Mouse (Mus musculus): Measurements from ENCODE around the gene Lmna. TPM values are rescaled to one million over a fixed set of nuclear protein-coding genes. Genes with fewer than 3 reads are reported as not detected.

The Lmna gene
- total RNA-seq, 2 experiments from 2014 or later: 125 to 161 TPM

DNA sequence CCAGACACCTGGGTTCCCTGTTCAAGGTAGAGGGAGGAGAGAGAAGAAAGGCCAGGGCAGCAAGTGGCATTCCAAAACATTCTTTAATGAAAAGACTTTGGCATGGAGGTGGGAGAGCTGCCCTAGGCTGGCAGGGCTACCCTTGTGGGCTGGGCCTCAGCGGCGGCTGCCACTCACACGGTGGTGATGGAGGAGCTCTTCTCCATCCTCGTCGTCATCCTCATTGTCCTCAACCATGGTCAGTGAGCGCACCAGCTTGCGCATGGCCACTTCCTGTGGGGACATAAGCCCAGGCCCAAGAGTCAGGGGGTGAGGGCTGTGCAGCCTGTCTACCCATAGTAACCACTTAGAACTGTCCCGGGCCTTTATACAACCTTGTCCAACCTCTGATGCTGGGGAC is 26.6 kb downstream of the Lmna start:
- no peak for DNase-seq
- intact Hi-C loops (cut with DNase I; ENCODE audit: low total_unique reads): no loop called here

DNA sequence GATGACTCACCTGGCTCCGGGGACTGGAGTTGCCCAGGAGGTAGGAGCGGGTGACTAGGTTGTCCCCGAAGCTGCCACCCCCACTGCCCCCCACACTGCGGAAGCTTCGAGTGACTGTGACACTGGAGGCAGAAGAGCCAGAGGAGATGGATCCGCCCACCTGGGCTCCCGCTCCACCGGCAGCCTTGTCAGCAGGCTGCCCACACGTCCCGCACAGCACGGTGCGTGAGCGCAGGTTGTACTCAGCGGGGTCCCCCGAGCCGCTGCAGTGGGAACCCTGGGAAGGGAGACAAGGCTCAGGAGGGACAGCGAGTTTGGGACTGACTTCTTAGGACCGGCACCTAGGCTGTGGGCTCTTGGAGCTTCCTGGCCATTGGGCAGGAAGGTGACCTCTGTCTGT is 27.4 kb downstream of the Lmna start:
- no peak for DNase-seq
- intact Hi-C loops (cut with DNase I; ENCODE audit: low total_unique reads): no loop called here

DNA sequence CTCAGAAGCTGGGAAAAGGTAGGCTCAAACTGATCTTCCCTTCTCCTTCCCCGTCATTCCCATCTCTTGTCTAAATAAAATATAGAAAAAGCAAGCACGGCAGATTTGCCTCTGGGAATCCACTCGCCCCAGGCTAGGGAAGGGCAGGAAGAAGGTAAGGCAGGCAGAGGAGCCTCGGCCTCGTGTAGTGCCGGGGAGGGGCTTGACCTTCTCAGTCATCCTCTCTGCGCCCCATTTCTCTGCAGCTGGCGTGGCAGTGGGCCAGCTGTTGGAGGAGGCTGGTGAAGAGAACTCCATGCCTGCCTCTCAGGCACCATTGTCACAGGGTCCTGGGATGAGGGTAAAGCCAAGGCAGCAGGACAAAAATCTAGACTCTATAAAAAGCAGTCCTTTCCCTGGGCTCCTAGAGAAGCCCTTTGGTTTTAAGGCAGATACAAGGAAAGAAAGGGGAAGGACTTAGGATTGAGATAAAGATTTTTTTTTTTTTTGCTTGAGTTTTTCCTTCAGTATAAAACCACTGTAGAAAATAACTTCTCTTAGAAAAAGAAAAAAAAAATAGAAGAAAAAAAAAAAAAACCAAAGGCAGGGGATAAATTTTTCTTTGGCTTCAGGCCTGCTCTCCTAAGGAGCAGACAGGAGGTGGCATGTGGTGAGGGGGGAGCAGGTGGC is 28.2 kb downstream of the Lmna start:
- intact Hi-C loops (cut with DNase I; ENCODE audit: low total_unique reads): no loop called here
- no peak for DNase-seq

DNA sequence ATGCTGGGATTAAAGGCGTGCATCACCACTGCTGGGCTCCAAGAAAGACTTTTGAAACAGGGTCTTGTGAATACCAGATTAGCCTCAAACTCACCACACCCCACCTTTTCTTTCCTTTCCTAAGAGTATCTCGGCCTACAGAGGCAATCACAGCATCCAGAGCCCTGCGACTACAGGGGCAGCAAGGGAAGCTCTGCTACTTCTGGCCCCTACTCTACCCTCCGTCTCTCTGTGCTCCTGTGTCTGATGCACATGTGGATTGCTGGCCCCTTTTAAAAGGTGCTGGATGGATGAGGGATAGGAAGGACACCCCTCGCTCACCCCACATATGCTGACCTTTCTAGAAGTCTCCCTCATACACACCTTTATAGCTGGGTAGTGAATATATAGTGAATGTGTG is 29.1 kb downstream of the Lmna start:
- intact Hi-C loops (cut with DNase I; ENCODE audit: low total_unique reads): no loop called here
- no peak for DNase-seq

DNA sequence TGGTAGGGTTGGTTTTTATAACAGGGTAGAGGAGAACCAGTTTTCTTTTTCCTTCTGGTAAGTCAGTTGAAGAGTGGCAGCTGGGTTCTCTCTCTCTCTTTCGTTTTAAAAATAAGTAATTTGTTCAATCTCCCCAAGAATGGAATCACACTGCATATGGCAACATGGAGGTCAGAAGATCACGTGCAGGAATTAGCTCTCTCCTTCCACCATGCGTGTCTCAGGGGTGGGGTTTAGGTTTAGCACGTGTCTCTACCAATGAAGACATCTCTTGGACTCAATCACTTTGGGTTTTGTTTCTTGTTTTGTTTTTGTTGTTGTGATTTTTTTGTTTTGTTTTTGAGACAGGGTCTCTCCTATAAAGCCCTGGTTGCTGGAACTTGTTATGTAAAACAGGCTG is 29.9 kb downstream of the Lmna start:
- intact Hi-C loops (cut with DNase I; ENCODE audit: low total_unique reads): no loop called here
- no peak for DNase-seq

DNA sequence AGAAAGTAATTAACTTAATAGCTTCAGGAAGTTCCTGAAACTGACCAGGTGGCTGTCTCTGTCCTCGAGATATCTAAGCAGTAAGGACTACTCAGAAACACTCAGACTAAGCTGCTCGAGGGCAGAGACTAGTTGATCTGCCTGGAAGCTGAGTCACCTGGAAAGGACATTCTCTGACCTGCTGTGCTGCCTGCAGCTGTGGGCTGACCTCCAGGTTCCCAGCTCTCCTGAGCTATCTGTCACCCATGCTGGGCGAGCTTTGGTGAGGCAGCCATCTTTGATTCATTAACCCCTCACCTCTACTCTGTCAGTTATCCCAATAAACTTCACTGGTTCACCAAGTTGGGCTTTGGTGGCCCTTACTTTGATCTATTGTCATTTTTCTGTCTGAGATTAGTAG is 30.6 kb downstream of the Lmna start:
- intact Hi-C loops (cut with DNase I; ENCODE audit: low total_unique reads): no loop called here
- no peak for DNase-seq

DNA sequence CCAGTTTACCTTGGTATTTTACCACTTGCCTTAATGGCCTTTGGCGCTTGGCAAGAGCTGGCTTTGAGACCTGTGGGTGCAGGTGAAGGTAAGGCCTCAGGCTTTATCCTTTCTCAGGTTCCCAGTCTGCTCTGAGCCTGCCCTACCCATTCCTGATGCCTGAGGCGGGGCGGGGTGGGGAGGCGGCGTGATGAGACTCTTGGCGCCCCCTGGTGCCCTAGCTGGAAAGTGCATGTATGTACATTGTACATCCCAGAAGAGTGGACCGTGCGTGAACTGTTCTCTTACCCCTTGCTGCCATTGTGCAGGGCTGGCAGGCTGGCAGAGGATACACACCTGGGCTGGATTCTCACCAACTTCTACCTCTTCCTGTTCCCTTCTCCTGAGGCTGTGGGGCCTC is 32.0 kb downstream of the Lmna start:
- intact Hi-C loops (cut with DNase I; ENCODE audit: low total_unique reads): no loop called here

DNA sequence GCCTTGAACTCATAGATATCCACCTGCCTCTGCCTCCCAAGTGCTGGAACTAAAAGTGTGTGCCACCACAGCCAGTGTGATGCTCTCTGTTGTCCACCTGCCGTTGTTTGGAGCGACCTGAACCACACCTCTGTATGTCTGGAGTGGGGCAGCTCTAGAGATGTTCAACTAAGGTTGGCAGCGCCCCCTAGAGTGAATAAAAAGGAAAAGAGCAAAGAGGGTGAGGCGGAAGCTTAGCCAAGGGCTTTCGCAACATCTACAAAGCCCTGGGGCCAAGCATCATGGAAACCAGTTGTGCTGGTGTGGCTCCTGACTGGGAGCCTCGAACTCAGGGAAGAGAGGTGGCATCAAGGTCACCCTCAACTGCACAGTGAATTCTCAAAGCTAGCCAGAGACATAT is 33.4 kb downstream of the Lmna start:
- no peak for DNase-seq
- intact Hi-C loops (cut with DNase I; ENCODE audit: low total_unique reads): no loop called here

More for the DNA sequence above, 32.0 kb downstream of the Lmna start:
- DNase-seq: peak; percentile 83

DNA sequence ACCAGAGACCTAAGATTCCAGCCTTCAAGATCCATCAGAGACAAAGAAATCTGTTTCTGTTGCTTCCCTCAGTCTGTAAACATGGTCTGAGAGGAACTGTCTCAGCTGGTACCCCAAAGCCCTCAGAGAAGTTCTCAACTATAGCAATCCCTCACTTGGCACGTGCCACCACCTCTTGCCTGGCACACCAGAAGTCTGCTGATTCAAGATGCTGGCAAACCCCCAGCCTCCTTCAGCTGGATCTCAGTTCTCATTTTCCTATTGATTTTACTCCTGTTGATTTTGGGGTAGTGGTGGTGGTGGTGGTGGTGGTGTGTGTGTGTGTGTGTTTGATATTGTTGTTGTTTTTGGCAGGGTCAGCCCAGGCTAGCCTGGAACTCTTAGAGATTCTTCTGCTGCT is 36.2 kb downstream of the Lmna start:
- intact Hi-C loops (cut with DNase I; ENCODE audit: low total_unique reads): loop anchor here (5.0 kb wide), 1 partner anchor 36 kb away; no protein-coding TSS in a partner anchor
- no peak for DNase-seq

DNA sequence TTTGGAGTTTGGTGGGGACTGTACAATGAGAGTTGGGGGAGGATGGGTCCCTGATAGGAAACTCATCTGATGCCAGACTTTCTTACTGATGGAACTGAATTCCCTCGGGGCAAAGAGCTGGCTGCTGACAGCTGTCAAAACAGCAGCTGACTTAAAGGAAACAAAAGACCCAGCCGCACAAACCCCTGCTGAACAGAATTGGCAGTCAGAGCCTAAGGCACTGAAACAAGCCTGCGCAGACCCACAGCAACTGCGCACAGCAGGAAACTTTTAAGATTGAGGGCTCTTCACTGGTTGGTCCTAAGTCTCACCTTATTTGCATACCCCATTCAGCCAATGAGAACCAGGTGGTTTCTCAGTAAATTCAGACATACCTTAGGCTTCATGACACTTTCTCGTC is 36.7 kb downstream of the Lmna start:
- intact Hi-C loops (cut with DNase I; ENCODE audit: low total_unique reads): loop anchor here (5.0 kb wide), 1 partner anchor 36 kb away; no protein-coding TSS in a partner anchor
- no peak for DNase-seq

DNA sequence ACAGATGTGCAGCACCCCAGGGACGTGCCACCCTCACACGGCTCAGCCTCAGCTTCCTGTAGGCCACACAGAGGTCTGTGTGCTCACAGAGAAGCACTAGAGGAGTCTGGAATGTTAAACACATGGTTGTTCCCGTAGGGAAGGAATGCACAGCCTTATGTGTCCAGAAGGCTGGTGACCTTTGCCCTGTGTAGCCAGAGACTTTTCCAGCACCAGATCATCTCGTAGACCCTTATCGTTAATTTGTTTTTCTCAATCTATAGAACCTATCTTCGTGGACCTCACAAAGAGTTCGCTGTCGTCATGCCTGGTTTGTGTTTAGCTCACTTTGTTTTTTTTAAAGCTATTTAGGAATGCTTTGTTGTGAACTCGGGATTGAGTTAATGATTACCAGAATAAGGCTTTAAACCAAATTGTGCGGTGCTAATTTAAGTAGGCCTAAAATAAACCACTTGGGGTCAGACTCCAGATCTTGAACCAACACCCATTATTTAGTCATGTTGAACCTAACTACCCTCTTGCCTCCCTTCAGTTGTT is 38.7 kb downstream of the Lmna start:
- DNase-seq: no peak
- intact Hi-C loops (cut with DNase I; ENCODE audit: low total_unique reads): loop anchor here (5.0 kb wide), 1 partner anchor 34 kb away; no protein-coding TSS in a partner anchor

DNA sequence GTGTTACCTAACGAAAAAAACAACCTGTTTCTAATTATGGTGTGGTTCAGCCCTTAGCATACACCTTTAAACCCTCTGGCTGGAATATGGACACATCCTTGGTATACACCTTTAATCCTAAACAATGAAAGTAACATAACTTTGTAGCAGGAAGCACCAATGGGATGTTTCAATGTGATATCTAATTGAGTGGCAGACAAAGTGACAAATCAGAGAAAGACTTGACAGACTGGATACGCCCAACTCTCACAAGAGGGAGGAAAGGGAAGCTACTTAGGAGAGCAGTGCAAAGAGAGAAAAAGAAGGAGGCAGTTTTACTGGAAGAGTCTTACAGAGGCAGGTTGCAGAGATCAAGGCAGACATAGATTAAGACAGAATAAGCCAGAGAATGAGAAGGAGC is 40.3 kb downstream of the Lmna start:
- no peak for DNase-seq
- intact Hi-C loops (cut with DNase I; ENCODE audit: low total_unique reads): loop anchor here (2.0 kb wide), 1 partner anchor 63 kb away; no protein-coding TSS in a partner anchor

DNA sequence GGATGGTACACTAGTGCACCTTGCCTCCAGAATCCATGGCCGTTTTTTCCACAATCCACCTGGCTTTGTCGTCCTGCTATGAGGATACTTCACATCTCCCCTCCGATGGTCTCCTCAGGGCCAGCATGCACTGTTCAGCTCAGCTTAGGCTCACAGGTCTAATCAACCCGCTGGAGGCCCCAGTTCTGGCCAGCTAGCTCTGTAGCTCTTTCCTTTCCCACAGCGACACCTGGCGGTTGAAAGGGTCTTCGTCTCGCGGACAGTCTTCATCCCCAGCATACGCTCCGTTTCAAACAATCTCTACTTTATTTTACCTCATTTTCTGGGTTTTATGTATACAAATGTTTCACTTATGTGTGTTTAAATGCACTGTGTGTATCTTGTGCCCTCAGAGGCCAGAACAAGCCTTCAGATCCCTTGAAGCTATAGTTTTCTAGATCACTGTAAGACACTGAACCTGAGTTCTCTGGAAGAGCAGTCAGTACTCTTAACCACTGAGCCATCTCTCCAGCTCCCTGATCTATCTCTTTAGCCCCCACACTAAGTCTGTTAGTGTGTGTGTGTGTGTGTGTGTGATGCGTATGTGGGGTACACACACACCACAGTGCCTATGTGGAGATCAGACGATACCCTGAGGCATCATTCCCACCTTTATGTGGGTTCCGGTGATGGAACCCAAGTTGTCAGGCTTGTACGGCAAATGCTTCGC is 42.5 kb downstream of the Lmna start:
- DNase-seq: peak; percentile 89
- intact Hi-C loops (cut with DNase I; ENCODE audit: low total_unique reads): no loop called here

DNA sequence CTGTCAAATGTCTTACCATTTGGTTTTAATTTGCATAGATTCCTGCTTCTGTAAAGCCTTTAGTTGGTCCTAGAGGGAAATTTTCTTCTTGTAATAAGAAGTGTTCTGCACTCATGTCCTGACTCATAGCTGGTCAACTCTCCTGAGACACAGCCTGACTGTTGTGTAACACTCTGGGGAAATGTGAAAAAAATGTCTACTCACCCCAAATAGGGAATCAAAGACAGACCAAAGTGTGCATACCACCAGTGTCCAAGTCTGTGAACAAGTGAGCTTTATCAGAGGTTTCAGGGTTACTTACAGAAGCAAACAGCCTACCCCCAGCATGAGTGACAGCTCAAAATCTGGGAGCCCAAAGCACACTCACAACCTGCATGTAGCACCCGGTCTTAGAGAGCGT is 44.6 kb downstream of the Lmna start:
- intact Hi-C loops (cut with DNase I; ENCODE audit: low total_unique reads): no loop called here
- DNase-seq: no peak

DNA sequence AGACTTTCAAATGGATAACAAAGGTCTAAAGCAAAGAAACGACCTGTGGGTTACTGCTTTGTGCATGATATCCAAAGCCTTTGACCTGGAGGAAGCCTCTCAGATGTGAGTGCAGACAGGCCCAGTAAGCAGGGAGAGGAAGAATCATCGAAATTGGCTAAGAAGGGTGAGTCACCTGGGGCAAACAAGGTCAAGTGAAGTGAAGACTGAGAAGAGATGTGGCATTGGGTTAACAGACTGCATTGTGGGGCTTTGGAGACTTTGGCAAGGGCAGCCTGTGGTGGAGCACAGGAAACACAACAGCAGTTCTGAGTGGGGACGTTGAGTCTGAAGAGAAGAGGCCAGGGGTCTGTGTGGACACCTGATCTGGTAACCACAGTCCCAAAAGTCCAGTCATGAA is 45.3 kb downstream of the Lmna start:
- intact Hi-C loops (cut with DNase I; ENCODE audit: low total_unique reads): no loop called here

DNA sequence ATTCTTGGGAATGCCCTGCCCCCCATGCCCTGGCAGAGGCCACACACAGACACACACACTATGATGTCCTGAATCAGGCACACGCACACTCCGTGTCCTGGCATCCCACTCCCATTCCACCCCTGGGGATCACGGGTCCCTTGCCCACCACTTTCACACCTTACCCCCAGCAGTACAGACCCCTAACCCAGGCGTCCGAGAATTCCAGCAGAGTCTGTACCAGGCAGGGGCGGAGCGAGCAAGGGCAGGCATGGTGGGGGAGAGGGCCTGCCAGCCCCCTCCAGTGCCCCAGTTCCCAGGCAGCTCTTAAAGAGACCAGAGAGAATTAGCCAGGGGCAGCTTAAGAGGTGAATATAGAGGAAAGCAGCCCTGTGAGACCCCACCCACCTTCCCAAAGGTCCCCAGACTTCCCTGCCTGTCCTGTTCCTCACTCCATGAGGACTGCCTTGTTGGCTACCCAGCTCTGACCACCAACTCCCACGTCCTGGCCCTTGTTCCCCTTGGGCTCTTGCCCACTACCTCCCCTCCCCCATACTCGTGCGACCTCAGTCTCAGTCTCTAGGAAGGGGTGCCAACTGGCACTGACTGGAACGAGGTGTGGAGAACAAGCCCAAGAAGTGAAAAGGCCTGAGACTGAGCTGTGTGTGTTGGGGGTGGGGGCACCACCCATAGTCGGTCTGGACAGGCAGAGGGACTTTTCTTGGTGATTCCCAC is 48.6 kb downstream of the Lmna start, which contains the start of gene Sema4a:
TSS of gene Sema4a (minus strand) at position 200 of the 714 bp plus-strand sequence.
- intact Hi-C loops (cut with DNase I; ENCODE audit: low total_unique reads): no loop called here
- DNase-seq: no peak

More for the DNA sequence above, 45.3 kb downstream of the Lmna start:
- no peak for DNase-seq

DNA sequence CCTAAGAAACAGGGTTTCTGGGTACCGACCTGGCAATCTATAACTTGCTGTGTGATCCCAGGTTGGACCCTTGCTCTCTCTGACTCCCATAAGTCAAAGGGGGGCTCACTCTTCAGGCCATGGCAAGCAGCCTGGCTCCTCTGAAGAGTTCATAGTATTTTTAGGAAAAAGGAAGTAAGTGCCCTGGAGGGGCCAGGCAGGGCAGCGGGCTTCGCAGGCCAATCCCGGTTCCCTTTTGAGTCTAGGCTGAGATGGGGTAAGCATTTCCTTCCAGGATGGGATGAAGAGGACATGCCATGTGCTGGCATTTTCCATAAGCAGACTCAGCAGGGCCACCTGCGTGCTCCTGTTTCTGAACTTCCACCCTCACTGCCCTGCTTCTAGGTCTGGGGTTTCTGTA is 49.7 kb downstream of the Lmna start:
- intact Hi-C loops (cut with DNase I; ENCODE audit: low total_unique reads): no loop called here
- no peak for DNase-seq

DNA sequence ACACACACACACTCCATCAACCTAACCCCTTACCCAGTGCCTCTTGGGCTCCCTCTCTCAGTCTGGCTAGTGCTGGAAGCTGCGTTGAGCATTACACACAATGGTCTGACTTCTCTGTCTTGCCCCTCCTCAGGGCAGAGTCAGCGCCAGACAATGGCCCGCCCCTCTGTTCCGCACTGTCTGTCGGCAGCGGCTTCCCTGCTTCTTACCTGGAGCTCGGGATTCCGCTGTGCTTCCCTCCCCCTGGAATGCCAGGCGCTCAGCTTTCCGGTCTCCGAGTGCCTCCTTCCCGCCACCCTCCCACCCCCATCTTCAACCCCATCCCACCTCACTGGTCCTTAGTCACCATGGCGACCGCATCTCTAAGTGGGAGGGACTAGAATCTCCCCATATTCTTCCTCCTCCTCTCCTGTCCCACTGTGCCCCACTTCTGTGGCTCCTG is 51.0 kb downstream of the Lmna start:
- no peak for DNase-seq
- intact Hi-C loops (cut with DNase I; ENCODE audit: low total_unique reads): no loop called here

DNA sequence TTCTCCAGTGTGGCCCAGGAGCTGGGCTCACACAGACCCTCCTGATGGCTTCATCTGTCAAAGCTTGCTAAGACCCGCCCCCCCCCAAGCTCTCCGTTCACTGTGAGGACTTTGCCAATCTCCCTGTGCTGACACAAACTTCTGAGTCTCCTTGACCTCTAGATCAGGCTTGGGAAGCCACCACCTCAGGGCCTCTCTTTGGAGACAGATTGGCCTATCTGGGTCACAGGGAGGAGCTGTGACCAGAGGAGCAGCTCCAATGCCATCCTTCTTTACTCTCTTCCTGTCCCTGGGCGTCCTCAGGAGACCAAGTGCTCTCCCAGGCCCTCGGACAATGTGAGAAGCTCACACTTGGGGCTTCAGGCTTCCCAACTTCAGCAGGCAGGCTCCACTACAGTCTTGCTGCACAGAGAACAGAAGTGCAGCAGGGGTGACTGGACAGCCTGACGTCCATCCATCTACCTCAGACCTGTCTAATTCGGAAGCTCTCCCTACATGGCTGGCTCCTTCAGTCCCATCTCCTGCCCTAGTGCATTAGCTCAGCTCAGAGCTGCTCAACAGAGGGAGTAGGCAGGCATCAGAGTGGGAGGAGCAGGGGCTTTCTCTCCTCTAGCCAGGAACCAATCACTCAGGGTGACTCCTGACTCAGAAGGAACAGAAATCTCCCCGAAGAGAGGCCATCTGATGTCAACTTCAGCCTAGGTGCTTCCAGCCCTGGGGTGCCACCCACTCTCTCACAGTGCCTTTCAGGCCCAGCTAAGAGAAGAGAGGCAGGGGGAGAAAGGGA is 52.8 kb downstream of the Lmna start:
- intact Hi-C loops (cut with DNase I; ENCODE audit: low total_unique reads): no loop called here
- no peak for DNase-seq

Data from gastrocnemius, postnatal 14 days (tissue).